In the genomic region with DNA sequence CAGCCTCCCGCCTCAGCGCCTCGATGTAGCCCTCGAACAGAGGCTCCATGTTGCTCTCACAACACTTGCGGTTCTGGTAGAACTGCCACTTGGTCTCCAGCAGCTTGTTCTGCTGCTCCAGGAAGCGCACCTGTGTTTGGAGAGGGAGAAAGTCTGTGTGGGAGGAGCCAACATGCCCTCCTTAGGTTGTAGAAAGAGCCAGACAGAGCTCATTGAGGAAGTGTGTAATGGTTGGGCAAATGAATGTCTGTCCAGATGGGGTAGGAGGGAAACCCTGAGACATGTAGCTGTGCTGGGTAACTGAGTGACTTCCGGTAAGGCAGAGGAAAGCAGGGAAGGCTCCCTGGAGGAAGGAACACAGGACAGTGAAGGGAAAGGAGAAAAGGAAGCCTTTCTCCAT, we compare ENCODE assay signal across 41 mouse cellular contexts. TPM values are rescaled to one million over a fixed set of nuclear protein-coding genes. Genes with fewer than 3 reads are reported as not detected.
"Had no signal": no experiment of that assay in that cellular context is flagged by ENCODE, and none has a peak within 500 bp of the region (broad histone marks: within the 10 kb centered on the region; RNA-seq: fewer than 3 reads in every experiment).

No protein-coding gene starts in this region.

- DNase-seq: gastrocnemius, adult 2 months; gastrocnemius, postnatal 10 days; gastrocnemius, postnatal 25 days; heart, adult 18-20 months; heart, postnatal 10 days; heart, postnatal 4 days; kidney, adult 11 months; kidney, adult 2 months; kidney, adult 9 months; kidney, postnatal 14 days; kidney, postnatal 36 days; layer of hippocampus, adult 9-11 months; layer of hippocampus, postnatal 36 days; left cerebral cortex, postnatal 4 days had no signal

- H3K36me3 ChIP-seq: heart, embryonic 10.5 days; heart, embryonic 12.5 days; hindbrain, embryonic 10.5 days; hindbrain, embryonic 12.5 days; kidney, embryonic 15.5 days; limb, embryonic 13.5 days; limb, embryonic 15.5 days had no signal

- H3K4me3 ChIP-seq: gastrocnemius, adult 2 months; heart, embryonic 10.5 days; heart, embryonic 12.5 days; hindbrain, embryonic 10.5 days; hindbrain, embryonic 12.5 days; kidney, embryonic 15.5 days; limb, embryonic 13.5 days; limb, embryonic 15.5 days had no signal

- H3K4me2 ChIP-seq: heart, embryonic 12.5 days; hindbrain, embryonic 12.5 days; hindbrain, embryonic 14.5 days; kidney, embryonic 15.5 days; limb, embryonic 13.5 days; limb, embryonic 15.5 days had no signal

- H3K9ac ChIP-seq: heart, embryonic 12.5 days; hindbrain, embryonic 12.5 days; hindbrain, embryonic 14.5 days; kidney, embryonic 15.5 days; limb, embryonic 13.5 days; limb, embryonic 15.5 days had no signal

- ATAC-seq: forebrain, embryonic 16.5 days; hindbrain, embryonic 16.5 days; inflammation-experienced regulatory T-cells, adult 6 months had no signal

- H3K27ac ChIP-seq: gastrocnemius, adult 2 months; heart, embryonic 10.5 days; hindbrain, embryonic 10.5 days; hindbrain, embryonic 12.5 days; hindbrain, embryonic 14.5 days; kidney, embryonic 15.5 days; kidney, postnatal 0 days; limb, embryonic 13.5 days; limb, embryonic 15.5 days had no signal

- H3K9me3 ChIP-seq: heart, embryonic 10.5 days; heart, embryonic 12.5 days; hindbrain, embryonic 10.5 days; hindbrain, embryonic 12.5 days; kidney, embryonic 15.5 days; limb, embryonic 13.5 days; limb, embryonic 15.5 days had no signal

RNA-seq across cellular contexts. Expression of gene Krt87, which starts 2.0 kb away (rescaled TPM):
- total RNA-seq: gastrocnemius, adult 2 months; gastrocnemius, postnatal 25 days; heart, adult 18-20 months; heart, adult 8-10 months; heart, postnatal 10 days; heart, postnatal 25 days; heart, postnatal 4 days; left cerebral cortex, postnatal 25 days had no signal
- polyA plus RNA-seq: heart, embryonic 10.5 days; heart, embryonic 12.5 days; heart, embryonic 14.5 days; kidney, adult 2 months; kidney, embryonic 15.5 days; limb, embryonic 11.5 days had no signal

RNA-seq across cellular contexts. Expression of gene Krt88, which starts 10.9 kb away (rescaled TPM):
- total RNA-seq: gastrocnemius, adult 2 months; gastrocnemius, postnatal 10 days; gastrocnemius, postnatal 25 days; heart, adult 18-20 months; heart, adult 8-10 months; heart, postnatal 10 days; heart, postnatal 25 days; heart, postnatal 4 days; layer of hippocampus, adult 18-20 months; layer of hippocampus, adult 8-10 months; layer of hippocampus, postnatal 14 days; layer of hippocampus, postnatal 36 days; left cerebral cortex, adult 18-20 months; left cerebral cortex, adult 8-10 months; left cerebral cortex, postnatal 10 days; left cerebral cortex, postnatal 25 days; left cerebral cortex, postnatal 4 days had no signal
- polyA plus RNA-seq: forebrain, embryonic 16.5 days; frontal cortex, adult 2 months; heart, embryonic 10.5 days; heart, embryonic 12.5 days; heart, embryonic 14.5 days; heart, embryonic 16.5 days; hindbrain, embryonic 10.5 days; hindbrain, embryonic 12.5 days; hindbrain, embryonic 14.5 days; hindbrain, embryonic 16.5 days; inflammation-experienced regulatory T-cells, adult 6 months; kidney, adult 2 months; limb, embryonic 11.5 days; limb, embryonic 13.5 days; limb, embryonic 15.5 days had no signal

RNA-seq across cellular contexts. Expression of gene Krt7, which starts 25.8 kb away (rescaled TPM):
- total RNA-seq: gastrocnemius, adult 2 months; gastrocnemius, postnatal 25 days; layer of hippocampus, adult 18-20 months; layer of hippocampus, postnatal 14 days; layer of hippocampus, postnatal 36 days; left cerebral cortex, adult 18-20 months; left cerebral cortex, postnatal 10 days had no signal

RNA-seq across cellular contexts. Expression of gene Krt81, which starts 26.9 kb away (rescaled TPM):
- total RNA-seq: gastrocnemius, adult 2 months; gastrocnemius, postnatal 10 days; gastrocnemius, postnatal 25 days; heart, adult 18-20 months; heart, adult 8-10 months; heart, postnatal 10 days; heart, postnatal 25 days; heart, postnatal 4 days; layer of hippocampus, adult 18-20 months; layer of hippocampus, adult 8-10 months; layer of hippocampus, postnatal 14 days; layer of hippocampus, postnatal 36 days; left cerebral cortex, adult 18-20 months; left cerebral cortex, adult 8-10 months; left cerebral cortex, postnatal 10 days; left cerebral cortex, postnatal 25 days; left cerebral cortex, postnatal 4 days had no signal
- polyA plus RNA-seq: forebrain, embryonic 16.5 days; frontal cortex, adult 2 months; gonadal fat pad, adult 2 months; heart, embryonic 10.5 days; heart, embryonic 12.5 days; heart, embryonic 14.5 days; heart, embryonic 16.5 days; hindbrain, embryonic 10.5 days; hindbrain, embryonic 12.5 days; hindbrain, embryonic 14.5 days; hindbrain, embryonic 16.5 days; inflammation-experienced regulatory T-cells, adult 6 months; kidney, adult 2 months; kidney, embryonic 15.5 days; kidney, postnatal 0 days; large intestine, adult 2 months; limb, embryonic 11.5 days; limb, embryonic 13.5 days had no signal

RNA-seq across cellular contexts. Expression of gene Krt86, which starts 36.7 kb away (rescaled TPM):
- total RNA-seq: gastrocnemius, adult 2 months; gastrocnemius, postnatal 10 days; gastrocnemius, postnatal 25 days; heart, adult 18-20 months; heart, adult 8-10 months; heart, postnatal 10 days; heart, postnatal 25 days; heart, postnatal 4 days; layer of hippocampus, adult 8-10 months; layer of hippocampus, postnatal 14 days; layer of hippocampus, postnatal 36 days; left cerebral cortex, adult 18-20 months; left cerebral cortex, adult 8-10 months; left cerebral cortex, postnatal 10 days; left cerebral cortex, postnatal 25 days; left cerebral cortex, postnatal 4 days had no signal
- polyA plus RNA-seq: forebrain, embryonic 16.5 days; gonadal fat pad, adult 2 months; heart, embryonic 10.5 days; heart, embryonic 12.5 days; heart, embryonic 14.5 days; heart, embryonic 16.5 days; hindbrain, embryonic 10.5 days; hindbrain, embryonic 12.5 days; kidney, adult 2 months; kidney, embryonic 15.5 days; kidney, postnatal 0 days; limb, embryonic 11.5 days; limb, embryonic 13.5 days had no signal
